Mouse (Mus musculus) layer of hippocampus, adult 9-10 months (tissue): ENCODE measurements around the gene Grid1.

Experiments
- DNase-seq: peaks from one replicate; pipeline ENCODE4 v3.0.0; 2022; ENCODE audit warnings: low spot score

Grid1 gene

DNA sequence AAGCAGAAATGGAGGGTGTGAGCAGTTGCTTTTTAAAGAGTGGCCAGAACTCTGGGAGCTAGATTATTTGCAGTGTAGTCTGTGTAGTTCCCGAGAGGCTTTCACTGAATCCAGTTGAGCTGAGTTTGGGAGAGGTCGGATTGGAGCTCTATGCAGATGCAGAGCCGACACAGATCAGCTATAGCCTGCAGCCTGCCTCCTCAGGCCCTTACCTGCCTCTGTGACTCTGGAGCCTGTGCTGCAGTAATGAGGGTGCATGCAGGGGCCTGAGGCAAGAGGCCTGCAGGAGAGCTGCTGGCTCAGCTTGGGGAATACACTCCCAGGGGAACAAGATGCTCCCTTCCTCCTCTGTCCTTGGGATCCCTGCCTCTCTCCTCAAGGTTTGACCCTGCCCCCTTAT, 296.0 kb downstream of the Grid1 start:
- DNase-seq: no peak

- DNase-seq: no peak
Observed at GRCm38 (mm10) chr14:35120089-35120488, 300.2 kb downstream of the Grid1 start.

DNA sequence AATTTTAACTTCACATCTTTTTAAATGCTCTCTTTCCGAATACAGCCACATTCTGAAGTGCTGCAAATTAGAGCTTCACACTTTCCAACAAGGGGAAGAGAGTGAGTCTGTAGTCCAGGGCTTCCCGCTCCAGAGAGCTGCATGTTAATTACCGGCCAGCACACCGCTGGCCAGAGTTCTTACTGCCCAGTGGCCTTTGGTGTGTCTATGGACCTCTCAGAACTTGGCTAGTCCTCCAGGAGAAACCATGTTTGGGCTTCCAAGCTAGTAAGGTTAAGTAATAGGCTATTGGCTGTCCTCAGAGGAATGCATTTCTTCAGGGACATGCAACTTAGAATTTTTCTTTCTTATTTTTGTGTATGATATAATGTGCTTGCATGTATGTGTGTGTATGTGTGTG, 301.0 kb downstream of the Grid1 start:
- DNase-seq: no peak

GRCm38 (mm10) chr14:35122111-35122510, 302.2 kb downstream of the Grid1 start:
- DNase-seq: no peak

- no peak for DNase-seq
Observed at GRCm38 (mm10) chr14:35123260-35123875, 303.5 kb downstream of the Grid1 start.

GRCm38 (mm10) chr14:35127616-35128015, 307.7 kb downstream of the Grid1 start:
- no peak for DNase-seq

- no peak for DNase-seq
Observed at GRCm38 (mm10) chr14:35135056-35135455, 315.1 kb downstream of the Grid1 start.

DNA sequence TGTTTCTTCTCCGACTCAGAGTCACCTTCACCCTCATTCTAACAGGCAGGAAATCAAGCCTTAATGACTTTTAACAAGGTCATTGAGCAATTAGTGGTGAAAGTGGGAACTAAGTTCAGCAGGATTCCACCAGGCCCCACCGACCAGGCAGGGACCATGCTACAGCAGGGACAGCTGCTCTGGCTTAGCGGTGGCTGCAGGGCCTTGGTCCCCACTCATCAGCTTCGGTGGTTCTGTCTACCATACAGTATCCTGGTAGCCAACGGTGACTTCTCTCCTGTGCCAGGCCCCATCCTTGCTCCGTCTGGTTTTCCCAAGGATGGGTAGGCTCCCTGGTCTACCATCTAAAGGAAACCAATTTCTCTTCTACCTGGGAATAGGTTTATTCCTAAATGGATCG, 318.2 kb downstream of the Grid1 start:
- DNase-seq: no peak

- no peak for DNase-seq
Observed at GRCm38 (mm10) chr14:35139824-35140223, 319.9 kb downstream of the Grid1 start.

- no peak for DNase-seq
Observed at GRCm38 (mm10) chr14:35152450-35152849, 332.5 kb downstream of the Grid1 start.

DNA sequence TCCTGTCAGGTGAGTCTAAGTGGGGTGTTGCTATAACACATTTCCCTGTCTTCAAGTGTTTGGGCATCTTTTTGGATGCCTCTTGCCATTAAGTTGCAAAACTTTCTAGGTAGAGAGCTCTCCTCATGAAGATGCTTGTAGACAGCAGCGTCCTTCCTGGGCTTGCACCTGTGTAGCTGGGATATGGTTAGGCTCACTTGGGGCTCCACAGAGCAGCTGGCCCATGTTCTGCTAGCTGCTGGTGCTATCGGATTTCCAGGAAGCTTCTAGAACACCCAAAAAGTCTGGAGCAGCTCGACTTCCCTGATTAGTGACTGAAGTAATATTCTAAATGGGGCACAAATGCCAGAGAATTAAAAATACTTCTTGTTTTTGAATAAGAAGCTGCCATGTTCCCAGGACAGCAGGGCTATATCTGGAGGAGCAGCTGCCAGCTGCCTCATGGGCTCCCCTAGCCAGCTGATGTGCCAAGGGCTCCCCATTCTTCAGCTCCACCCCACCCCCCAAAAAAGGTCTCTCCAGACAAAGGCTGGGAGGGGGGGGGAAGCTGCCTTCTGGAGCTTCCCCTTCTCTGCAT, 333.9 kb downstream of the Grid1 start:
- DNase-seq: no peak

GRCm38 (mm10) chr14:35154364-35154763, 334.5 kb downstream of the Grid1 start:
- no peak for DNase-seq

GRCm38 (mm10) chr14:35157069-35157655, 337.3 kb downstream of the Grid1 start:
- no peak for DNase-seq

GRCm38 (mm10) chr14:35159296-35159695, 339.4 kb downstream of the Grid1 start:
- DNase-seq: no peak

GRCm38 (mm10) chr14:35167451-35167850, 347.5 kb downstream of the Grid1 start:
- DNase-seq: no peak

- DNase-seq: no peak
Observed at GRCm38 (mm10) chr14:35173861-35174260, 354.0 kb downstream of the Grid1 start.

- DNase-seq: no peak
Observed at GRCm38 (mm10) chr14:35176021-35176420, 356.1 kb downstream of the Grid1 start.

DNA sequence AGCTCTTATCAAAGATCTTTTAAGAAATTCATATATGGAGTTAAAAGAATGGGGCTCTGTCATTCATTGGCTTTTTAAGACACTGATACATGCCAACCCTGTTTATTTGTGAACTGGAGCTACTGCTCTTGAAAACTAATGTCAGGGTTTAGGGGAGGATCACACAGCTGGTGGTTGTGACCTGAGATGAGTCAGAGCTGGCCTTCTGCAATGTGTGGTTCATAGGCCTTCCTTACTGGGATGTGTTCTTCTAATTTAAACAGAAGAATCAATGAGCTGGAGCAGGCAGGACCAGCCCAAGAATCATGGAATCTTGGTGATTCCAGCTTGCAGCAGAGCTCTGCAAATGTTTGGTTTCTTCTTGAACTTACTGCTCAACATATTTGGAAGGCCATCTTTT, 359.2 kb downstream of the Grid1 start:
- DNase-seq: no peak

DNA sequence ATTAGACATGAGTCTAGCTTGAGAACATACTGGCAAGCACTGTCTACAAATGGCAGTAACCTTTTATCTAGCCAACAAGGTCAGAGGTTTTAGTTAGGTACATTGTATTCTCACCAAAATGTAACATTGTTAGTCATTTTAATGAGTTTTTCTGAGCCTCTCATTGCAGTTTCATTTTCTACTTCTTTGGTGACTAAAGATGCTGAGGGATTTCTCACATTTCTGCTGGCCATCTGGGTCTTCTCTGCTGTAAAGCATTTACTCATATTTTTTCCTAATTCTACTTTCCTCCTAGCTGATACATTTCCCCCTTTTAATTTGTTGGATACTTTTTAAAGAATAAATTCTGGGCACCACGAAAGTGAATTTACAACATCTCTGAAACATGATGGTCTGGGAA, 365.5 kb downstream of the Grid1 start:
- no peak for DNase-seq

GRCm38 (mm10) chr14:35192256-35192655, 372.3 kb downstream of the Grid1 start:
- no peak for DNase-seq

DNA sequence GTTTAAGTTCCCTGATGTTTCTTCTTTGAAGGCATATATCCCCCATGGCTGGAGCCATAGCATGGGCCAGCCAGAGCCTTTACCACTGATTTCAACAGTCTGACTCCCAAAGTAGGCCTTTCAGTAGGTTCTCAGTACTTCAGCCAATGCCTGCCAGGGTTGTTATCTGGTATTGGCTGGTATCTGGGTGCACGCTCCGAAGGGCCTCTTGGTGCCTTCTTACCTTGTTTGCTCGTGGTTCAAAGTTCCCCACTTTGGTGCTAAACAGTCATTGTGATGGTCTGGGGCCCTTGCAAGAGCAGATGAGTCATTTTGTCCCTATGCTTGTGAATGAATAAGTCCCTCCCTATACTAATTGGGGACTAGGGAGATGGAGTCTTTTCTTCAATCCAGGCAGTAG, 377.5 kb downstream of the Grid1 start:
- DNase-seq: no peak

DNA sequence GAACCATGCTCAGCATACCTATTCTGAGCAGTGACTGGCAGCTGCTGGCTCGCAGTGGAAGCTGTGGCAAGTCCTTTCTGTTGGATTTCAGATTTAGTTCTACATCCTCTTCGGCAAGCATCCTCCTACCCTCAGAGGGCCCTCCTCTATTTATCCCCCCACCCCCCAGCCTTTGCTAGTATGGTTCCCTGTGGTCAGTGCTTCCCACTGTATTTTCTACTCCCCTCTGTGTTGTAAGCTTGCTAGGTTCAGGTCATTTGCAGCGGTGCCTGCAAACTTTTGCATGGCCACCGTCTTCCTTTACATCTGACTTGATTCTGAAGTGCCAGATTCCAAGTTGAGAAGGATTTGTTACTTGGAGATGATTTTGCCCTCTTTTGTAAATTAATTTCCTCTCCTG, 378.5 kb downstream of the Grid1 start:
- no peak for DNase-seq

DNA sequence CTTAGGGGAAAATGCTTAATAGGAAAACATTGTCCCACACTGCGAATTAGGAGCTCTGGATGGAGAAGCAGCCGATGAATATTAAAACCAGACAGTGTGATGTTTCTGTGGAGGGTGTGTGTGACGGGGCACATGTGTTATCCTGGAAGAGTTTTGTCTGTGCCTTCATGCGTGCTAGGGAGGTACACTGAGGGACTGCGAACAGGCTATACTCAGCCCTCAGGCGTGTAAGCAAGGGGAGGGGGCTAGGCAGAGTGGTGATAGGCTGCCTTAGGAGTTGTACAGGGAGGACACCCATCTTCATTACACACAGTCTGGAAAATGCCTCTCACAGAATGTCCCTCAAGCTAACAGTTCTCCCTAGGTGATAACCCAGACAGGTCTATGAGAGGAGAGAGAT, 379.0 kb downstream of the Grid1 start:
- no peak for DNase-seq

DNA sequence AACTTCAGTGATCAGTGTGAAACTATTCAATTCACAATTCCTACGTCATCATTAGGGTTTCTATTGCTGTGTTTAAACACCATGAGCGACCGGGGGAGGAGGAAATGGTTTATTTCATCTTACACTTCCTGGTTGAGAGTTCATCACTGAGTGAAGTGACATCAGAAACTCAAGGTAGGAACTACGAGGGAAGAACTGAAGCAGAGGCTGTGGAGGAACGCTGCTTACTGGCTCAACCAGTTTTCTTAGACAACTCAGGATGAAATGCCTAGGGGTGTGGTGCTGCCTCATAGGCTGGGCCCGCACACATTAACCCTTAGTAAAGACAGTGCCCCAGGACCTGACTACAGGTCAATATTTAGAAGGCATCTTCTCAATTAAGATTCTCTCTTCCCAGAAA, 389.5 kb downstream of the Grid1 start:
- DNase-seq: no peak
